Mouse (Mus musculus) v-Abl transformed pro-B cells (cell line): ENCODE data around the gene Arhgef7.

Source experiments
- in situ Hi-C, 2 experiments: fragments of 400-800 bp; cut with MboI; formaldehyde crosslinking; loops; one replicate each; pipeline ENCODE4 v1.15.1; 2025; ENCODE audit not compliant: unreplicated experiment in 2 of 2

The Arhgef7 gene

DNA sequence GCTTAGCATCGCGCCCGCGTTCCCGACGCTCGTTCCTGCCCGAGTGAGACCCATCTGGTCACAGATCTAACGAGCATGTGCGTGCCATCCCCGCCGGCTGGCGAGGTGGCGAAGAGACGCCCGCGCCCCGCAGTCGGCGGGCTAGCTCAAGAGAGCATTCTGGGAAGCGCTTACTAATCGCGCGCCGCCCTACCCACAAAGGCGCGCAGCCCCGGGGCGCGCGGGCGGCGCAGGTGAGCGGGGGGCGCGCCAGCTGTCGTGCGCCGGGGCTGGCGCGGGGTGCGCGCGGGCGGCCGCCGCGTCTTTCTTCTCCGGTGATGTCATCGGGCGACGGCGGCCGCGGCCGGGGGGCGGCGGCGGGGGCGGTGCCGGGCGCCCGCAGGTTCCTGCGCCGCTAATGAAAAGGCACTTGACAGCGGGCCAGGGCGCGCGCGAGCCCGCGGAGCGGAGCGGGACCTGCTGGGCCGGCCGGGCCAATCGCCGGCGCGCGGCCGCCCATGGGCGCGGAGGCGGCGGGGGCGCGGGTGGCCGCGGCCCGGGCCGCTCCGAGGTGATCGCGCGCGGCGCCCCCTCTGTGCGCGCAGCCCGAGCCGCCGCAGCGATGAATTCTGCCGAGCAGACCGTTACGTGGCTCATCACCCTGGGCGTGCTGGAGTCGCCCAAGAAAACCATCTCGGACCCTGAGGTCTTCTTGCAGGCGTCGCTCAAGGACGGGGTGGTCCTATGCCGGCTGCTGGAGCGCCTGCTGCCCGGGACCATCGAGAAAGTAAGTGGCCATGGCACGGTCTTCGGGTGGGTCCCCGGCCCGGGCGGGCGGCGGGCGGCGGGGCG, at the start of gene Arhgef7:
Gene Arhgef7, plus strand, starts transcription at position 71 of the 831 bp plus-strand sequence.
- in situ Hi-C loops: loop anchor here in 1 of 2 experiments (25.0 kb wide), 1 partner anchor 209 kb away; no protein-coding TSS in a partner anchor

DNA sequence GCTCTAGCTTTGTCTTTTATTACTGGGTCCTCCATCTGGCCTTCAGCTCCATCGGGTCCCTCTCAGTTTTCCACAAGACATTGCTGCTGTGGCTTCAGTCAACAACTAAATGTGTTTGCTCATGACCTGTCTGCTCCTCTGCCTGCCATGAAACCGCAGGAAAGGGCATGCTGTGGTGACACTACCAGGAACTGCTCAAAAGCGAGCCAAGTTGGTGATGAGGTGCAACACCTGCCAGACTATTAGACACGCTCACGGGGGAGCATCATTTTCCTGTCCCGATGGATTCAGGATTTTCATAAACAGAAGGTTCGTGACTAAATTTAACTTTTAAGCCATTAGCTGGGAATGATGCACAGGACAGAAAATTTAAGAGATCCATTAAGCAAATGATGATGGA, 43.0 kb upstream of the Arhgef7 start:
- in situ Hi-C loops: no loop called here

DNA sequence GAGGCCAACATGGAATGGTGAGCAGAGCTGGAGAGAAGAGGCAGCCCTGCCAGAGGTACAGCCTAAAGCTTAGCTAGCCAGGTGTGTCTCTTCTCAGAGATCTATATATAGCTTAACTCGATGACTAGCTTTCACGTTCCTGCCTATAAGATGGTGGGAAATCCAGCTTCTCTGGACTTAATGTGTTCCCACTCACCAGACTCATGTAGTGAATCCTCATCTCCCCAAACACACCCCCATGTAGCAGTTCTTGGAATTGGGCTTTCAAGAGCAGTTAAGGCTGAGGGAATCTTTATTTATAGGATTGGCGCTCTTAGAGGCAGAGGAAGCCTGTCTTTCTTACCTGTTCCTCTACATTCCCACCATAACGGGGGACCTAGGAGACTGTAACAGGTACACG, 40.3 kb upstream of the Arhgef7 start:
- in situ Hi-C loops: no loop called here

DNA sequence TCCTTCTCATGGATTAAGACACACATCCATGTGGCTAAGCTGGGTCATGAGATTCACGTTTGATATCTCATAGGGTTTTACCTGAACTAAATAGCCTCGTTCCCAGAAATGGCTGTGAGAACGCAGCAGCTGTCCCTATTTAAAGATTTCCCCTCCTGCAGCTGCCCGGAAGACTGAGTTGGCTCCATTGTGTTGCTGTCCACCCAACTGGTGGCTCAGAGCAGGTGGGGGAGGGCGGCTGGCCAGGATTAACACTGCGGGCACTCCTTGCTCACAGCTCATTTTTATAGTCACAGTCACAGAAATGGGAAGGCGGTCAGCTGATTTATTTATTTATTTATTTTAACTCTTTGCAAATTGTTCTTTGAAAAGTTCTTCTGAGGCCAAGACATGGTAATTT, 37.6 kb upstream of the Arhgef7 start:
- in situ Hi-C loops: loop anchor here (10.0 kb wide), 2 partner anchors 65 to 185 kb away; no protein-coding TSS in a partner anchor

DNA sequence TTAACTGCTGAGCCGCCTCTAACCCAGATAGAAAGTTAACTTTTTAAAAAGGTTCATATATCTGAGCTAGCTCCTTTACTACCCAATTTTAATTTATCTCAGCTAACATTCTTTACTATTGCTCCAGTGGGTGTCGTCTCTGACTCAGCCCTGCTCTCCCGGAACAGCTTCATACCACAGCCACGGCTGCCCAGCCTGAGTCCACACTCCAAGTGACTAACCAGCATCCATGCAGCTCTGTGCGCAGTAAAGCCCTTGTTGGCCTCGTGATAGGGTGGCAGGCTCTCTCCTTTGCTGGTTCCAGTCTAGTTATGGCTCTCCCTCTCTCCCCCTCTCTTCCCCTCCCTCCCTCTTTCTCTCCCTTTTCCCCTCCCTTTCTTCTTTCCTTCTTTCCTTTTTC, 36.2 kb upstream of the Arhgef7 start:
- in situ Hi-C loops: loop anchor here (10.0 kb wide), 2 partner anchors 66 to 186 kb away; no protein-coding TSS in a partner anchor

DNA sequence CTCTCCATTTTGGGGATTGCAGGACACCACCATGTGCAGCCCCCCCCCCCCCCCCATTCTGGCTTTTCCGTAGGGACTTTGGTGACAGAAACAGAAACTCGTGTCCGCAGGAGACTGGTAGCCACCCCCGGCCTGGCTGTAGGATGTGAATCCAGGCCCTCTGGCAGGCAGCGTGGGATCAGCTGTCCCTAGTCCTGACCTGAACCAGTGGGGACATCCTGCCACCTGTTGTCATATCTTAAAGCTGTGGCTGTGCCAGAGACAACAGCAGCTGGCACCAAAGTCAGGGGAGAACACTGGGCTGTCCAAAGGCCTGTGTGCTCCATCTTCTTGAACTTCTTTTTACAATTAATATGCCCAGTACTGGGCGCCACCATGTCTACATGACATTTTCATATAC, 35.8 kb upstream of the Arhgef7 start:
- in situ Hi-C loops: loop anchor here (10.0 kb wide), 2 partner anchors 67 to 187 kb away; no protein-coding TSS in a partner anchor

DNA sequence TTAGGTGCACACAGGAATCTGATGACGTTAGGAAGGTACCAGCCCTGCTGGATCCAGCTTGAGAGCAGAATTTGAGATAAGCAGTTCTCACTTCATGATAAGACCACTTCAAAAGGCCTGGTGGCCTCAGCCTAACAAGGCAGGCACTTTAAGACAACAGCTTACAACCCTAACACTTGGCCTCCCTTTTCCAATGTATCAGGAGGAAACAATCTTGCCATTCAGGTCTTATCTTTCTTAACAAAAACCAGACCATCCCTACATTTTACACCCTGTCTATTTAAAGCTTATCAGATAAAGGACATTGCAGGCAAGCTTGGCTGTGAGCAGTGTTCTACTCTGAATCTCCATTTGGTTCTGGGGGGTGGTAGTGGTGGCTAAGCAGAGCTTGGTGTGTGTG, 35.1 kb upstream of the Arhgef7 start:
- in situ Hi-C loops: loop anchor here (10.0 kb wide), 2 partner anchors 68 to 188 kb away; no protein-coding TSS in a partner anchor

DNA sequence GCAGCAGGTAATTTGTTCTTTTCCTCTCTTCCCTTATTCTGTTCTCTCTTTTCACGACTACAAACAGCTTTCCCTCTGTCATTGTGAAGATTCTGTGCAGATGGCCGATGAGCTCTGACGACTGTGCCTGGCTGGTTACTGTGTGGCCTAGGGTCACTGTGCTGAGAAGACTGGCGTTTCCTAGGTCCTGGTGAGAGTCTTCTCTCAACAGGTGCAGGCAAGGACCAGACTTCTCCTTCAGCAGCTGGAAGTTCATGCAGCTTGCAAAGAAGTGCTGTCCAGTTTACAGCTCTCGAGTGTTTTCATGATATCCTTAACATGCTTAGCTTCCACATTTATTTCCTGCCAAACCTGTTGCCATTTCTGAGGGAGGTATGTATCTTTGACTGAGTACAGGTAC, 33.5 kb upstream of the Arhgef7 start:
- in situ Hi-C loops: loop anchor here (10.0 kb wide), 2 partner anchors 69 to 189 kb away; no protein-coding TSS in a partner anchor

DNA sequence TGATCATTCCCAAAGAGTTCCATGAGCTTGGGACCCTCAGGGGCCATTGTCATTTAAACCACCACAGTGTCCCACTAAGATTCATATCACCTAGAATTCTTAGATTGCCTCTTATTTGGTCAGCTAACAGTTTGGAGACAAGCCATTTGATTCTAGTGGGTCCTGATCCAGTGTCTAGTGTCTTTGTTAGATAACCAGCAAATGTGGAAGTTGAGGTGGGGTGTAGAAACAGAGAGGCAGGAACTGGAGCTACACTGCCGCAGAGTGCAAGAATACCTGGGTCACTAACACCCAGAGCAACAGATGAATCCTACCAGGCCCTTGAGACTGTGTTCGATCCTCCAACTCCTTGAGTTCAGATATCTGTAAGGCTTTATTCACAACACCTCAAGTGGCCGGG, 31.3 kb upstream of the Arhgef7 start:
- in situ Hi-C loops: loop anchor here (5.0 to 10.0 kb wide), 3 partner anchors 71 to 274 kb away; no protein-coding TSS in a partner anchor

DNA sequence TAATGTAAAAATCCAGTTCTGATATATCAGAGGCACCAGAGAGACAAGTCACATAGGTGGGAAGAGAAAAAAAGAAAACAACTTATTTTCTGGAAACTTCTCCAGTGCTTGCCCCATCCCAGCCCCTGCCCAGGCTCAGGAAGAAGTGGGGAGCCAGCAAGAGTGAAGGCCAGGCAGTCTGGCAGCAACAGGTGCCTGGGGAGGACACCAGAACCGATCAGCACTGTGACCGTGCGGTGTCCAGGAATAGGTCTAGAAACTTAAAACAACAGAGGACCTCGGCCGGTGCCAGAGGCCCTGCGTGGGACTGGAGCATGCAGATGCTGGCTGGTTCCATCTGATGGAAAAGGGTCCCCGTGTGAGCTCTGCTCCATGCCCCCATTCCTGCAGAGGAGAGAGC, 30.1 kb upstream of the Arhgef7 start:
- in situ Hi-C loops: loop anchor here (5.0 to 10.0 kb wide), 3 partner anchors 73 to 275 kb away; no protein-coding TSS in a partner anchor

DNA sequence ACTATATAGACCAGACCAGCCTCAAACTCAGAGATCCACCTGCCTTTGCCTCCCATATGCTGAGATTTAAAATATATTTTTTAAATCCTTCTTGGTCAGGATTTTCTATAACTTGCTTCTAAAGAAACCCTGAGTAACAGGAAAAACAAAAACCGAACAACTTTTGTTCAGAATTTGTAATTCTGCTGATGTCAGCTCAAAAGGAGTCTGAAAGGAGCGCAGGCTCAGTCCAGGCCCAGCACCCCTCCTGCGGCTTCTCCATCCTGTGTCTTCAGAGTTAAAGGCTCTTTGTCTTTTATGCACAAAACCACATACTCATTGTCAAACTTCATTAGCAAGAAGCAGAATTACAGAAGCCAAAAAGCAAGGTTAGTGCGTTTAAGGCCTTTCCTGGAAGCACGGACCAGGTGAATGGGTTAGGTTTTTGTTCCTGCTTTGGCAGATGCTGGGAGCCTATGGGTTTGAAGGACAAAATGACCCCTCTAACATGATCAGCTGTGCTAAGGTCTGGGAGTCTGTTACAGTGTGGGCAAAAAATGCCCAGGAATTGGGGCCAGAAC, 28.0 kb upstream of the Arhgef7 start:
- in situ Hi-C loops: loop anchor here (5.0 to 25.0 kb wide), 6 partner anchors 75 to 1262 kb away; no protein-coding TSS in a partner anchor

DNA sequence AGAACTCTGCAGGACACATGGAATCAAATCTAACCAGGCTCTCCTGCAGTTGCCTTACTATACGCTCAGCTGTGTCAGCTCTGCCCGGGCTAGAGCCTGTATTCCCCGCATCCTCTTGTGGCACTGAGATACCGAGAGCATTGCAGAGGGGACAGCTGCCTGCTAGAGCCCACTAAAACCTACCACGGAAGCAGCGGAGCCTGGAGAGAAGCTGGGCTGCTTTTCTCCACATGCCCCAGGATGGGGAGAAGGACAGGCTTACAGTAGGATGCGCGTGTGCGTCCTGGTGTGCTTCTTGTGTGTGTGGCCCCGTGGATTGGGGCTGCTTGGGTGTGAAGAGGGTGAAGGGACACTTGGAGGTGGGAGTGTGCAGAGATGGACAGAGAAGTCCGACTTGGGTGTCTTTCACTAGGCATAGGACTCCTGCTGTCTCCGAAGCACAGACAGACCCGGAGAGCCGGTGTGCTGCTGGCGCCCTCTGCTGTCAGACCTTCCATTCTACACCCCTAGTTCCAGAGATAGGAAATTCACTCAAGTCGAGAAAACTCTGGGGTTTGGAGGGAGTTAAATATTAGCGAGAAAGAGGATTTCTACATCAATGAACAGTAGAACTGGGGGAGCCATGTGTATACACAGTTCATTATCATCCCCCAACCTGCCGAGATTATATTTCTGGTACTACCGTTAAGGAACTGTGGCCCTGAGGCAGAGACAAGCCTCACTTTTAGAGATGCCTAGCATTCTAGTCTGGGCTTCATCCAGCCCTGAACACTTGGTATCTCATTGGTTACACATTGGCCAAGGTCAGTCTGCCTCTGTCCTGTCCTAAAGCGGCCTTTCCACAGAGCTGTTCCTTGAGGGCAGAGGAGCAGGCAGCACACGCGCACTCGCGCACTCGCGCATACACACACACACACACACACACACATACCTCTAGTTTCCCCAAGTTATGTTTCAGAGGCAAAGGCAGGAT, 27.2 kb upstream of the Arhgef7 start:
- in situ Hi-C loops: loop anchor here (5.0 to 25.0 kb wide), 5 partner anchors 196 to 1263 kb away; no protein-coding TSS in a partner anchor

DNA sequence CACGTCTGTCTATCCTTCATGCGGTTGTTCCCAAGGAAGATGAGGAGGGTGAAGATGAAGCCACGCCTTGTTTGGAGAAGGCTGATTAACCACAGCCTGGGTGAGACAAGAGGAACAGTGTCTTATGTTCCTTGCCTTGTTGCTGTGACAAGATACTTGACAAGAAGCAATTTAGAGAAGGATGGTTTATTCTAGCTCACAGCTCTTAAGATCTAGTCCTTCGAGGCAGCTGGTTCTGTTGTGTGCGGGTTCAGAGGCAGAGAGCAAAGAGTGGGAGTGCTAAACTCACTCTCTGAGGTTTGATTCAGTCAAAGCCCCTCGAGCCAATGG, 26.5 kb upstream of the Arhgef7 start, which contains the start of gene 1700016D06Rik:
Gene 1700016D06Rik, minus strand, starts transcription at position 31 of the 330 bp plus-strand sequence.
- in situ Hi-C loops: loop anchor here (5.0 to 25.0 kb wide), 5 partner anchors 196 to 1264 kb away; no protein-coding TSS in a partner anchor

DNA sequence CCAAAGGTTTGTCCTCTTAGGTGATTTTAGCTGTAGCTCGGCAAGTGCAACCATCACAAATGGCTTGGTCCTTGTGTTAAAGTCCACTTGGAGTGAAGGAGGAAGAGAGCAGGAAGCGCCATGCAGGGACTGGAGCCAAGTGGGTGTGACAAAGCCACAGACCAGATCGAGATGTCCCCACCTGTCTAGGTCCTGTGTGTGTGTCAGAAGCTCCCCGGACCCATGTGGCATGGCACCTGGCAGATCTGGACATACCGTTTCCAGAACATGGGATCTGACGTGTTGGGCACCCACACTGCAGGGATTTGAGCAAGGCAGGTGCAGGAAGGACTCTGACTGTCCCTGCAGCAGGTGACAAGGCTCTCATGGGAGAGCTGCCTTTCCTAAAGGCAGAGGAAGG, 26.1 kb upstream of the Arhgef7 start:
- in situ Hi-C loops: loop anchor here (5.0 to 25.0 kb wide), 5 partner anchors 197 to 1264 kb away; no protein-coding TSS in a partner anchor

DNA sequence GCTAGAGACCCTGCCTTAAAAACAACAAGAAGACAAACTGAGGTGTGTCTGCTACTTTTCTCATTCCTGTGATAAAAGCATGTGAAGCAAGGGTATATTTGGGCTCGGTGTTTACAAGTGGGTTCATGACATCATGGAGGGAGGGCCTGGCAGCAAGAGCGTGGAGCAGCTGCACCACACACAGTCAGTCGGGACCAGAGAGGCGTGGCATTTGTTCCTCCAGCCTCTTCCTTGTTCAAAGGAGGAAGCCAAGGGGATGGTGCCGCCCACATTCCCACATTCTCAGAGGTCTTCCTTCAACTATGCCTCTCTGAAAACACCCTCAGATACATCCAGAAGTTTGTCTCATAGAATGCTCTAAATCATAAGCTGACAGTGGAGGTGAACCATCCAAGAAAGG, 23.7 kb upstream of the Arhgef7 start:
- in situ Hi-C loops: loop anchor here (5.0 to 25.0 kb wide), 5 partner anchors 199 to 1266 kb away; no protein-coding TSS in a partner anchor

DNA sequence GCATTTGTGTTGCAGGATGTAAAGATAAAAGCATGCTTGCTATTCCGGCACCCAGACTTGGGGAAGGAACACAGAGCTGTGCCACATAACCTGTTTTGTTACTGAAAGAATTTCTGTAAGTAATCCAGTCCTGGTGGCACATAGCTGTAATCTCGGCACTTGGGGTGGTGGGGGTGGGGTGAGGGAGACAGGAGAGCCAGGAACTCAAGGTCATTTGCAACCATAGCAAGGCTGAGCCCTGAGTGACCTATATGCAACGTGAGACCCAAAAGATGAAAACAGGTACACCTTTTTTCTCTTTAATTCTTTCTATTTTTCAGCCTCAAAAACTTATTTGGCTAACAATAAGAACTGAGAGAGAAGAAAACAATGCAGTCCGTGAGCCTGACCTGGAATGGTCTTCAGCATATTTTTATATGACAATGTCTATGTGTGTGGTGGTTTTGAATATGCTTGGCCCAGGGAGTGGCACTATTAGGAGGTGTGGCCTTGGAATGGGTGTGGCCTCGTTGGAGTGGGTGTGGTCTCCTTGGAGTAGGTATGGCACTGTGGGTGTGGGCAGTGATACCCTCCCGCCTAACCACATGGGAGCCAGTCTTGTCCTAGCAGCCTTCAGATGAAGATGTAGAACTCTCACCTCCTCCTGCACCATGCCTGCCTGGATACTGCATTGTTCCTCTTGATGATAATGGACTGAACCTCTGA, 22.7 kb upstream of the Arhgef7 start:
- in situ Hi-C loops: loop anchor here (5.0 to 25.0 kb wide), 5 partner anchors 200 to 1268 kb away; no protein-coding TSS in a partner anchor

DNA sequence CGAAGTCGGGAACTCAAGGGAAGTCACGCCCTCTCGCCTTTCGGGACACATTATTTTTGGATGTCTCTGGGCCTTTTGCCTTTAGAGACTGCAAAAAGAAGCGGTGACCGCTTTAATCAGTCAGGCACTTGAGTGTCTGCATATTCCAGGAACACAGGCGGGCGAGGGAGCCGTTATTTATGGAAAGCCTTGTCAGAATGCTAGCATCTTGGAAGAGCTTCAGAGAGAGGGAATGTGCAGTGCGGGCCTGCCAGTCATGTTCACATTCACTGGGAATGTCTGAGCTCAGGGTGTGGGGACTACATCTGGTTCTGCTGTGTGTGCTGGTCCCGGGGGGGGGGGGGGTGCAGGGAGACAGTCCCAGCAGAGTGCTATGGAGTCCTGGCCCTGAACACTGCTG, 21.7 kb upstream of the Arhgef7 start:
- in situ Hi-C loops: loop anchor here (10.0 to 25.0 kb wide), 4 partner anchors 201 to 1269 kb away; no protein-coding TSS in a partner anchor

DNA sequence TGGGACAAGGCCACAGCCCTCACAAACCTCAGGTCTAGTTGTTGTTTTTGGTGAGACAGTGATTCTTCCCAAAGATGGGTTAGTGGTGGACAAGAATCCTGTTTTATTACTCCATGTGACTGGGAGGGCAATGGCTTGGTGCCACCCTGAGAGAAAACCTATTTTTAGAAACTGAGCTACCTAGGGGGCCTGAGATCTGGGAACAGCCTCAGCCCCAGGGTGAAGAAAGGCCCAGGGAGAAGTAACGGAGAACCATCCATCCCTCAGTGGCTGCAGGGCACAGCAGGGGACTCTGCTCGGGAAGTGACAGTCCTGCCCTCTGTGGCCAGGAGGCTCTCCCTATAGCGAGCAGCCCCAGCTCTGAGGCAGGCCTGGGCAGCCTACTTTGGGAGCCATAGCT, 19.8 kb upstream of the Arhgef7 start:
- in situ Hi-C loops: loop anchor here (10.0 to 25.0 kb wide), 4 partner anchors 203 to 1270 kb away; no protein-coding TSS in a partner anchor

DNA sequence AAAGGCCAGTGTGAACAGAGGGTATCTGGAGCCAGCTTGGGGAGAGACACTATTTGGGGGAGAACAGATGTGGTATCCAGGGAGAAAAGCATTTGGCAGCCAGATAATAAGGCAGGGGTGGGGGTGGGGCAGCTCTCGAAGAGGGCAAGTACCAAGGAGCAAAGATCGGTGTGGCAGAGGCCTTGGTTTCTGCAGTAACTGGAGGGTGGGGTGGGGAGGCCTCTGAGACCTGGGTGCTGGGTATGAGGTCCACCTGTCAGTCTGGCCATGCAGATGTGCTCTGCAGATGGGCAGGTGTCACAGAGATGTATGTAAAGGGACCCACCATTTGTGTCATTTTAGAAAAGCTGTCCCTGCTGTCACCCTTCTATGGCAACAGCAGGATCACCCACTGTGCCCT, 18.7 kb upstream of the Arhgef7 start:
- in situ Hi-C loops: loop anchor here (10.0 to 25.0 kb wide), 4 partner anchors 204 to 1272 kb away; no protein-coding TSS in a partner anchor
